ENCODE assay signal across 9 mouse cellular contexts in the genomic region with DNA sequence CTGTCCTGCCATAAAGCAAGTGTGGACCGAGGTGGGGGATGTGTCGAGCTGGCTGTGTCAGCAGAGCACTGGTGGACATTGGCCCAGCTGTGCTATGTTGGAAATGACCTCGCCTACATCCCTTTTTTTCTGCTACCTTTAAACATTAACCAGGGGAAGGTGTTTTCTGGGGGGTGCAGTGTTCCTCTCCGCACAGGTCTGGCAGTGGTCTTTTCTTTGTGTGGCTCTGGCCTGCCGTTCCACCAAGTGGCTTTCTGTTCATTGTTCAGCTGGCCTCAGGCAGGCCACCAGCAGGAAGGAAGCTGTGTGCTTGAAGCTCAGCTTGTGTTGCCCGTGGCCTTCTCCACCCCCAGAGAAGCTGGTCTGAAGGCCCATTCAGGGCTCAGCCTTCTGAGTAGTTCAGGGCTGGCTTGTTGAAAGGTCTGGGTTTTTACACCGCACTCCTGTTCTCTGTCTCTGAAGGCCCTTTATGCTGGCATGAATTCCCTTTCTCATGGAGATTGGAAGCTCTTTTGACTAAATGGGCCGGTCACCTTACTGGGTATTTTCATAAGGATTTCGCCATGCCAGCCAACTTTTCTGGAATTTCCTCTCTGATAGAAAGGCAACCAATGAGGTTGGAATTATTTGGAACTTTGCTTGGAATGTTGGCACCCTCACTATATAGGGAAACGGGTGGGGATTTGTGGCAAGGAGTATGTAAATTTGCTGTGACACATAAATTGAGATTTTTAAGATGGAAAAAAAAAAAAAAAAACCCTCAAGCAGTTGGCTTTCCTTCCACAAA. TPM values are rescaled to one million over a fixed set of nuclear protein-coding genes. Genes with fewer than 3 reads are reported as not detected.
DNase-seq lines count a peak whose midpoint lies in the region; ATAC-seq and TF ChIP-seq lines count a peak whose summit lies in the region.
"Had no signal": no experiment of that assay in that cellular context is flagged by ENCODE, and none has a peak within 500 bp of the region (broad histone marks: within the 10 kb centered on the region; RNA-seq: fewer than 3 reads in every experiment).

No protein-coding gene starts in this region.

- TF ChIP-seq POLR2A in myocyte (IDR thresholded peaks at IDR 0.05; ENCODE audit: insufficient read length, low read depth) = peak; percentile 23

- H3K79me2 ChIP-seq in myocyte (ENCODE audit: control insufficient read depth, insufficient read depth) = peaks cover 100% of the 10 kb centered on the region

- intact Hi-C loops in heart, postnatal 14 days (cut with DNase I) = no loop called here

- no peaks in the 10 kb centered on the region for H3K36me3 ChIP-seq in embryonic facial prominence, embryonic 12.5 days
- H3K36me3 ChIP-seq in limb, embryonic 10.5 days = peaks cover 3% of the 10 kb centered on the region; the same call in 1 of the 2 replicates
- H3K36me3 ChIP-seq in myocyte (ENCODE audit: control insufficient read depth, insufficient read depth) = no peaks in the 10 kb centered on the region

- H3K4me3 ChIP-seq in embryonic facial prominence, embryonic 12.5 days = no peak overlapping the region
- no peak overlapping the region for H3K4me3 ChIP-seq in limb, embryonic 10.5 days
- no peak overlapping the region for H3K4me3 ChIP-seq in myocyte

- WGBS in embryonic facial prominence, embryonic 12.5 days = 32% methylated on average over 10 of the region's 10 CpGs
- 64% methylated on average over 10 of the region's 10 CpGs for WGBS in limb, embryonic 10.5 days

- H3K27me3 ChIP-seq in embryonic facial prominence, embryonic 12.5 days = no peaks in the 10 kb centered on the region
- no peaks in the 10 kb centered on the region for H3K27me3 ChIP-seq in limb, embryonic 10.5 days (ENCODE audit: low read depth, poor library complexity, severe bottlenecking)
- H3K27me3 ChIP-seq in myocyte (ENCODE audit: control insufficient read depth, insufficient read depth, insufficient read length) = no peaks in the 10 kb centered on the region

- no peak overlapping the region for H3ac ChIP-seq in myocyte (ENCODE audit: control insufficient read depth, insufficient read length)

- peak overlapping the region; percentile 80 for H3K27ac ChIP-seq in embryonic facial prominence, embryonic 12.5 days
- peak overlapping the region; percentile 82 for H3K27ac ChIP-seq in limb, embryonic 10.5 days

- H3K4me1 ChIP-seq in embryonic facial prominence, embryonic 12.5 days = peaks cover 49% of the 10 kb centered on the region
- H3K4me1 ChIP-seq in limb, embryonic 10.5 days = peaks cover 60% of the 10 kb centered on the region

- no peak overlapping the region for H3K9ac ChIP-seq in embryonic facial prominence, embryonic 12.5 days

- ATAC-seq in embryonic facial prominence, embryonic 12.5 days (ENCODE audit: insufficient number of reproducible peaks, insufficient read depth, low FRiP score, low TSS enrichment) = 0 out of 2 replicates have a peak, but pooled peaks have one; percentile 58

- H3K4me2 ChIP-seq in embryonic facial prominence, embryonic 12.5 days (replicated peaks) = no peak overlapping the region
- peak overlapping the region; percentile 73 for H3K4me2 ChIP-seq in myocyte (ENCODE audit: low read depth)

- no peaks in the 10 kb centered on the region for H3K9me3 ChIP-seq in embryonic facial prominence, embryonic 12.5 days
- H3K9me3 ChIP-seq in limb, embryonic 10.5 days (replicated peaks) = no peaks in the 10 kb centered on the region

- DNase-seq in adrenal gland, postnatal 10 days = peak; percentile 39
- no peak for DNase-seq in adrenal gland, adult 18-20 months (ENCODE audit: low spot score in 2 of 2)
- DNase-seq in heart, postnatal 14 days = peak; percentile 23 to 36
- DNase-seq in limb, embryonic 10.5 days (ENCODE audit: low spot score) = no peak
- DNase-seq in testis, postnatal 10 days (ENCODE audit: low spot score) = no peak
- no peak for DNase-seq in urinary bladder, postnatal 10 days (ENCODE audit: low spot score)

TF ChIP-seq in myocyte, 11 proteins besides CTCF, POLR2A, EP300 and RAD21:
- TF ChIP-seq SRF (IDR thresholded peaks at IDR 0.05; ENCODE audit: control insufficient read depth, insufficient read length, low read depth) (no peak), MYOD1 (IDR thresholded peaks at IDR 0.05; ENCODE audit: control insufficient read depth in 1 of 3, insufficient read length in 2 of 3, low read depth in 2 of 3) (peak in 1 of 3 experiments; percentile 9)

RNA-seq across cellular contexts. Expression of a gene that starts 8.6 kb away (rescaled TPM):
- 10 to 100 TPM; 43.6 to 52.7 TPM for total RNA-seq in adrenal gland, postnatal 10 days (2021)
- total RNA-seq in adrenal gland, adult 18-20 months (2021) = 10 to 100 TPM; 56.1 to 56.8 TPM
- 32.8 and 32.9 TPM in 2 replicates for polyA plus RNA-seq in embryonic facial prominence, embryonic 12.5 days (2016; fragmentation: Nextera tagmentation; extraction: Ambion mirVana)
- 10 to 100 TPM; 32.5 to 36.3 TPM for total RNA-seq in heart, postnatal 14 days (2021)
- 18.7 and 31.3 TPM in 2 replicates for polyA plus RNA-seq in limb, embryonic 10.5 days (2016; fragmentation: Nextera tagmentation; extraction: Ambion mirVana)
- polyA plus RNA-seq in myocyte (2012; fragmentation: generic; extraction: Trizol) = 54.5 TPM

RNA-seq across cellular contexts. Expression of a gene that starts 35.0 kb away (rescaled TPM):
- total RNA-seq in adrenal gland, postnatal 10 days (2021) = not detected
- not detected for total RNA-seq in adrenal gland, adult 18-20 months (2021)
- polyA plus RNA-seq in embryonic facial prominence, embryonic 12.5 days (2016; fragmentation: Nextera tagmentation; extraction: Ambion mirVana) = not detected in 2 replicates
- not detected for total RNA-seq in heart, postnatal 14 days (2021)
- polyA plus RNA-seq in limb, embryonic 10.5 days (2016; fragmentation: Nextera tagmentation; extraction: Ambion mirVana) = not detected in 2 replicates
- not detected for polyA plus RNA-seq in myocyte (2012; fragmentation: generic; extraction: Trizol)
- polyA plus RNA-seq: large intestine, adult 2 months had no signal

Comparison
In these comparisons a context has a peak if more than half of its experiments do, and no peak if none do; other contexts are left out.
1. DNase-seq: peak in adrenal gland, postnatal 10 days (single experiment) and heart, postnatal 14 days (2 of 2); none in adrenal gland, adult 18-20 months (0 of 2), limb, embryonic 10.5 days (single experiment), testis, postnatal 10 days (single experiment) and urinary bladder, postnatal 10 days (single experiment).